Mouse (Mus musculus): ENCODE measurements at regions not wholly inside any gene's neighbourhood (a gene's known extent, or its start where the extent isn't known, plus 50 kb on each side); places are given as distances from the start of the nearest gene placed in this dataset.

DNA sequence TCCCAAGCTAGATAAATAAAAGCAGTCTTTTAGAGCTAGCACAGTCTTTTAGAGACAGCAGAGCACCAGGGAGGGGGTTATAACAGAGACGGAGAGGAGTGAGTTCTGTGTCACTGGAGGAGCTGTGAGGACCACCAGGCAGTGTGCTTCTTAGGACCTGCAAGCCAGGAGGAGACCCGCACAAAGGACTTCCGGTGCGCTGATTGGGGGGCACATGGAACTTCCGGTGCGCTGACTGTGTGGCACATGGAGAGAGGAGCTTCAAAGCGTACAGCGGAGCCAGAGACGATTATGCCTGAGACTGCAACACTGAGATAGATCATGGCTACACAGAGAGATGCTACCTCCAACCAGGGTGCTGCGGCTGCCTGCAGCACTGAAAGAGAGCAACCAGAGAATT, 53.4 kb downstream of the Rpl37a start:
- DNase-seq = peak; percentile 26

DNA sequence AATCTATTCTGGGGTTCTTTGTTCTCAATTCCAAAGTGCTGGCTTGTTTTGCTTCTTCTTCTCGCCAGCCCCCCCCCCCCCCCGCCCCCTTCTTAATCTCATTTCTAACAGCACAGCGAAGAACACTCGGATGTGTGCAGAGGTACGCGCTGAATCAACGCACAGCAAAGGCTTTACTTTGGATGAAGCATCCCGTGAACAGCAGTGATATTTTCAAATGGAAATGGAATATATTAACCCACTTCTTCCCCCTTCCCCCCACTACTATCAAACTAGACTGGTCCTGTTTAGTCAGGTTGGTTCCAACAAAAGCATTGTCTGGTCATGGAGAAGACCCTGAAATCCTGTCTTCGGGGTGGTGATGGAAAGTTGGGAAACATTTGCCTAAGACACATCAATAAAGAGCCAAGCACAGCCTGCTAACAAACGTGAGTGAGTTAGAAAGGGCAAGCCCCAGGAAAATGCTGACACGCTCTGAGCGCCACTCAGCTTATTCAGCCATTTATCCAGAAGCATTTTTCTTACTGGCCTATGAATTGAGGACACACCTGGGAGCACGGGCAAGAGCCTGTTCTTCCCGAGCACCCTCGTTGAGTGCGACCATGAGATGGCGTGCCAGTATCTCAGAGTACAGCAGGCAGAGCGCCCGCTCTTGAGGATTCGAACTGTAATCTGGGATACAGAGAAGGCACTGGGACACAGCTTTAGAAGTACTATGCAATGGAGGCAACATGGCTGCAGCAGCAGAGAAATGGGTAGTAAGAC, 54.1 kb downstream of the Rpl37a start:
- DNase-seq = no peak

DNA sequence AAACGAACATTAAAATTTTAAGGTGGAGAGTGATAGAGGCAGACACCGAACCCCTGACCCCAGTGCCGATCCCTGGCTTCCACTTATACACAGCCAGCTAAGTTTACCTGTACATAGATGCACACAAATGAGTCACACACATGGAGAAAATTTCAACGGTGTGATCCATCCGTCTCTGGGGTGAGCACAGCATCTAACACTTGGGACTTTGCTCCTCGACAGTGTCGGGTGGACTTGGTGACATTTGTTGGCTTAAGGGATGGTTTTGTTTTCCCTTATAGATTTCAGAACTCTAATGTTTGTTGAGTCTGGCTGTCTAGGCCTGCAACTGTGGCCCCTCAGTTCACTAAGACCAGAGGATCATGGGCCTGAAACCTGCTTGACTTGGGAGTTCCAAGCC, 54.9 kb upstream of the Igfbp2 start:
- DNase-seq = no peak

DNA sequence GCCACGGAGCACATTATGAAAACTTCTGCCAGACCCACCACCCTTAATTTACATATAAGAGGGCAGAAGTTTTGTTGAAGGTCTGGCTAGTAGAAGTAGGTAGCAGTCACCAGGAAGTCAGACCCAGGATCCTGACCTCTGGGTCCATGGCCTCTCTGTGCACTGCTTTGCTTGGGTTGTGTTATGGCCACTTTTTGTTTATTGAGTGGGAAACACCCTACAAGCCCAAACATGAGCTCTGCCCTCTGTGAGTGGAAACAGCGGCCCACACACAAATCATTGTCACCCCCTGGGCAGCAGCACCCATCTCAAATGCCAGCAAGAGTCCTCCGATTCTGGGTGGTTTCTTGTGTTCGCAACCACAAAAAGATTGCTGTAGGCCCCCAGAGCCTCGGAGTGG, 51.6 kb upstream of the Igfbp2 start:
- DNase-seq = no peak

DNA sequence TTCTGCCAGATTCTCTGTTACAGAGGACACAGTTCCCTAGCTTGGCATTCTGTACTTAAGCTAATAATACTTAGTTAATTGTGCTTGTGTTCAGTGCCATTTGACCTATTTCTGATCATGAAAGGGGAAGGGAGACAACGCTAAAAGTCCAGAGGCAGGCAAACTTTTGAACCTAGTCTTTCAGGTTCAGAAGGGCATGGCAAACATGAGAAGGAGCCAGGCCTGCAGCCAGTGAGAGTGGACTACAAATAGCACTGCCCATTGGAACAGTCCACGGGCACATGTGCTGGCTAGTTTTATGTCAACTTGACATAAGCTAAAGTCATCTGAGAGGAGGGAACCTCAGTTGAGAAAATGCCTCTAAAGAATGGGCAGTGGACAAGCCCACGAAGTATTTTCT, 51.1 kb upstream of the Igfbp2 start:
- no peak for DNase-seq
